Mouse (Mus musculus): Measurements from ENCODE around the gene Xaf1.

DNA sequence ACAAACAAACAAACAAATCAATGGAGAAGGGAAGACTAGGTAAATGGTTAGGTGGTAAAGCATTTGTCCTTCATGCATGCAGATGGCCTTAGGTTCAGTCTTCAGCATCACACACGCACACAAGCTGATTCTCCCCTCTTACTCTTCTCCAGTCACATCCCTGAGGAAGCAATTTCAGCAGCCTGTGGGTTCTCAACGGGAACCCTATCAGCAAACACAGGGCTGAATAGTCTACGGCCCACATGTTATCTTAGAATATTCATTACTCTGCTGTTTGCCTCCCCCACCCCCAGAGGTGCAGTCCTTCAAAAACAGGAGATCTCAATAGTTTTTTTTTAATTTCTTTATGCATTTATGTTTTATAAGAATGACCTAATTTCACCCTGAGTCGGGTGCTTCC lies 9.1 kb downstream of the Xaf1 start:
- no peak for TF ChIP-seq CTCF (conservative IDR thresholded peaks at IDR 0.05; ENCODE audit: insufficient read depth, insufficient read length, low read depth, low read length)
- no peak for TF ChIP-seq POLR2A (IDR thresholded peaks at IDR 0.05; ENCODE audit: low read depth, low read length)
